Mouse (Mus musculus) cerebellum, adult 2 months (tissue): ENCODE data around the gene Zzz3. TPM values are rescaled to one million over a fixed set of nuclear protein-coding genes. Genes with fewer than 3 reads are reported as not detected.

ENCODE experiments used
- DNase-seq, 2 experiments: peaks; one replicate each; pipeline ENCODE4 v3.0.0; 2021
- H3K27ac ChIP-seq: fragments of 200-500 bp; 2 replicates; pipeline ENCODE4 v1.5.1; 2012; ENCODE audit warnings: low read length, control low read depth, inconsistent platforms; ENCODE audit not compliant: insufficient read depth
- H3K27me3 ChIP-seq: fragments of 200-500 bp; 2 replicates; pipeline ENCODE4 v1.6.1; 2012; ENCODE audit warnings: inconsistent platforms, mild to moderate bottlenecking, low read length, moderate library complexity; ENCODE audit not compliant: control insufficient read depth, insufficient read depth
- H3K4me1 ChIP-seq: fragments of 200-500 bp; 2 replicates; pipeline ENCODE4 v1.6.1; 2011; ENCODE audit warnings: low read length; ENCODE audit not compliant: control insufficient read depth, insufficient read depth
- H3K4me3 ChIP-seq: fragments of 200-500 bp; replicated peaks from 2 replicates; pipeline ENCODE3; 2011; ENCODE audit warnings: mild to moderate bottlenecking, low read depth, low read length, control low read depth; ENCODE audit not compliant: insufficient read depth
- CTCF ChIP-seq: fragments of 200-500 bp; IDR thresholded peaks from 2 replicates; pipeline ENCODE4 v1.5.1; 2011; ENCODE audit warnings: low read depth, mild to moderate bottlenecking, control low read depth, low read length, moderate library complexity, borderline replicate concordance; ENCODE audit not compliant: insufficient read depth
- POLR2A ChIP-seq: fragments of 200-500 bp; IDR thresholded peaks from 2 replicates; pipeline ENCODE4 v1.6.1; 2011; ENCODE audit warnings: low read length, control low read depth, borderline replicate concordance; ENCODE audit not compliant: insufficient read depth
- WGBS: fragments of 180-500 bp; shearing (Covaris S2); methylation state at CpG from one replicate; pipeline ENCODE4 v1.1.7; 2018; 5-methylcytosine and 5-hydroxymethylcytosine counted together
- polyA plus RNA-seq: library from polyadenylated mRNA; depleted of rRNA; stranded (reverse); fragments of >200 nt; gene quantifications from 2 replicates; pipeline ENCODE4 v1.2.3, GENCODE M21; 2012

The Zzz3 gene
- polyA plus RNA-seq, 1 experiment: 25.2 TPM

GRCm38 (mm10) chr3:152462038-152462547, 66.8 kb downstream of the Zzz3 start:
- no peak for DNase-seq

GRCm38 (mm10) chr3:152462900-152463299, 67.6 kb downstream of the Zzz3 start:
- Histone ChIP-seq H3K4me1 (no peaks in the 10 kb centered on the region), H3K27me3 (no peaks in the 10 kb centered on the region), H3K4me3 (no peak overlapping the region), H3K27ac (no peak overlapping the region)
- no peak for DNase-seq
- 82% methylated on average over 10 of the region's 10 CpGs for WGBS
- TF ChIP-seq CTCF (no peak), POLR2A (no peak)

More at GRCm38 (mm10) chr3:152462038-152462547, 66.8 kb downstream of the Zzz3 start:
- Histone ChIP-seq H3K4me3 (no peak overlapping the region), H3K27ac (no peak overlapping the region), H3K4me1 (no peaks in the 10 kb centered on the region), H3K27me3 (no peaks in the 10 kb centered on the region)
- TF ChIP-seq POLR2A (no peak), CTCF (no peak)
- WGBS: 88% methylated on average over 10 of the region's 10 CpGs

GRCm38 (mm10) chr3:152464462-152464861, 69.2 kb downstream of the Zzz3 start:
- no peak for DNase-seq
- Histone ChIP-seq H3K4me3 (no peak overlapping the region), H3K4me1 (no peaks in the 10 kb centered on the region), H3K27ac (no peak overlapping the region), H3K27me3 (no peaks in the 10 kb centered on the region)
- TF ChIP-seq POLR2A: no peak
- no peak for TF ChIP-seq CTCF
- WGBS: 96% methylated on average over 3 of the region's 3 CpGs

GRCm38 (mm10) chr3:152465338-152465737, 70.1 kb downstream of the Zzz3 start:
- 82% methylated on average over 6 of the region's 6 CpGs for WGBS
- no peak overlapping the region for H3K4me3 ChIP-seq
- no peak overlapping the region for H3K27ac ChIP-seq
- no peaks in the 10 kb centered on the region for H3K27me3 ChIP-seq
- TF ChIP-seq POLR2A (no peak), CTCF (no peak)
- H3K4me1 ChIP-seq: no peaks in the 10 kb centered on the region
- DNase-seq: no peak

- Histone ChIP-seq H3K27me3 (no peaks in the 10 kb centered on the region), H3K4me3 (no peak overlapping the region)
- 93% methylated on average over 9 of the region's 9 CpGs for WGBS
Measured at GRCm38 (mm10) chr3:152466849-152467248, 71.6 kb downstream of the Zzz3 start.

GRCm38 (mm10) chr3:152467312-152467711, 72.0 kb downstream of the Zzz3 start:
- Histone ChIP-seq H3K27ac (no peak overlapping the region), H3K27me3 (no peaks in the 10 kb centered on the region), H3K4me3 (no peak overlapping the region), H3K4me1 (no peaks in the 10 kb centered on the region)
- TF ChIP-seq POLR2A (no peak), CTCF (no peak)
- WGBS: 77% methylated on average over 4 of the region's 4 CpGs
- no peak for DNase-seq

More at GRCm38 (mm10) chr3:152466849-152467248, 71.6 kb downstream of the Zzz3 start:
- Histone ChIP-seq H3K4me1 (no peaks in the 10 kb centered on the region), H3K27ac (no peak overlapping the region)
- no peak for DNase-seq
- no peak for TF ChIP-seq POLR2A
- TF ChIP-seq CTCF: no peak

GRCm38 (mm10) chr3:152468032-152468431, 72.8 kb downstream of the Zzz3 start:
- TF ChIP-seq POLR2A (no peak), CTCF (no peak)
- no peak for DNase-seq
- Histone ChIP-seq H3K27ac (no peak overlapping the region), H3K27me3 (no peaks in the 10 kb centered on the region), H3K4me1 (no peaks in the 10 kb centered on the region), H3K4me3 (no peak overlapping the region)
- WGBS: 86% methylated on average over 8 of the region's 8 CpGs

- Histone ChIP-seq H3K27ac (no peak overlapping the region), H3K4me1 (no peaks in the 10 kb centered on the region), H3K4me3 (no peak overlapping the region), H3K27me3 (no peaks in the 10 kb centered on the region)
- TF ChIP-seq CTCF: no peak
- no peak for TF ChIP-seq POLR2A
- DNase-seq: no peak
- 86% methylated on average over 12 of the region's 12 CpGs for WGBS
Measured at GRCm38 (mm10) chr3:152468569-152469041, 73.3 kb downstream of the Zzz3 start.
